Mouse (Mus musculus) adrenal gland, adult 18-20 months (tissue): ENCODE results near the gene 4930516K23Rik. TPM values are rescaled to one million over a fixed set of nuclear protein-coding genes. Genes with fewer than 3 reads are reported as not detected.

Source experiments
- DNase-seq, 2 experiments: peaks; one replicate each; pipeline ENCODE4 v3.0.0; 2021 to 2022; ENCODE audit warnings: low spot score in 2 of 2
- long read RNA-seq, 2 experiments: library from polyadenylated mRNA; stranded (forward); transcript quantifications; one replicate each; pipeline ENCODE4 v2.0.0; 2021
- total RNA-seq, 2 experiments: library from RNA; stranded (reverse); gene quantifications; 1 replicate in 1 of 2; 2 replicates in 1 of 2; pipeline ENCODE4 v1.2.3; 2021

The 4930516K23Rik gene
- not detected for total RNA-seq
- long read RNA-seq, experiment 1: 0 reads
- long read RNA-seq, experiment 2: 0 reads

- no peak for DNase-seq
Observed at GRCm38 (mm10) chr7:104061345-104061744, at the start of gene 4930516K23Rik. Gene 4930516K23Rik, minus strand, starts transcription at chr7:104061445.

GRCm38 (mm10) chr7:104104757-104104972 lies 43.4 kb upstream of the 4930516K23Rik start, which contains the start of gene Olfr646:
Gene Olfr646, plus strand, starts transcription at chr7:104104873.
- no peak for DNase-seq

GRCm38 (mm10) chr7:104103913-104104756 lies 42.9 kb upstream of the 4930516K23Rik start:
- DNase-seq: no peak

DNA sequence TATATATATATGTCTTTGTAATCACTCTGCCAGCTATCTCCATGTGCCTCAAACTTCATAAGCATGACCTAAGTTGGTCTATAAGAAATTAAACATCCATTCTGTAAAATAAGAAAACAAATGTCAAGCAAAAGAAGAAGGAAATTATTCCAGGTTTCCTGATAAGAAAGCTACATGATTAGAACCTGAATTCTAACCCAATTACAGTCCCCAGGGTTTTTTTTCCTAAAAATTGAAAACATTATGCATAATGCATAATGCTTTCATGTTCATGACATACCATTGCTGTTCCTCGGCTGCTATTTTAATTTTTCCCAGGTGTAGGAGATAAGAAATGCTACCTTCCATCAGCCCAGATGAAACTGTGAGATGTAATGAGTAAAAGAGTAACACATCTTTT lies 24.1 kb upstream of the 4930516K23Rik start, which contains the start of gene Olfr645:
Gene Olfr645, minus strand, starts transcription at position 101 of the 400 bp plus-strand sequence.
- no peak for DNase-seq

DNA sequence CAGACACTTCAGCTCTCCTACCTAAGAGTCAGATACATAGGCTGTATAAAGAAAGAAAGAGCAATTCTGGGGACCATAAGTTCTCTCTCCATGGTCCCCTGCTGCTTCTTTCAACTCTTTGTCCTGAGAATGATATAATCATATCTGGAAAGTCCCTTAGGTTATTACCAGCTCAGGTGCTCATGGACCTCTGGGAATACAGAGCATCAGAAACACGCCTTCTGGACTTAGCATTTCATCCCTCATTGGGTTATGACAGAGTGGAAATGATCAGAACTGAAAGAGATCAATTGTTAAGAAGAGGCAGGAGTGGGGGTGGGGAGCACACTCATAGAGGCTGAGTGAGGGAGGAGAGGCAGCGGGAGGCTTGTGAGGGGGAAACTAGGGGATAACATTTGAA lies 10.5 kb upstream of the 4930516K23Rik start, which contains the start of gene Olfr644:
Gene Olfr644, minus strand, starts transcription at position 101 of the 400 bp plus-strand sequence.
- DNase-seq: no peak

DNA sequence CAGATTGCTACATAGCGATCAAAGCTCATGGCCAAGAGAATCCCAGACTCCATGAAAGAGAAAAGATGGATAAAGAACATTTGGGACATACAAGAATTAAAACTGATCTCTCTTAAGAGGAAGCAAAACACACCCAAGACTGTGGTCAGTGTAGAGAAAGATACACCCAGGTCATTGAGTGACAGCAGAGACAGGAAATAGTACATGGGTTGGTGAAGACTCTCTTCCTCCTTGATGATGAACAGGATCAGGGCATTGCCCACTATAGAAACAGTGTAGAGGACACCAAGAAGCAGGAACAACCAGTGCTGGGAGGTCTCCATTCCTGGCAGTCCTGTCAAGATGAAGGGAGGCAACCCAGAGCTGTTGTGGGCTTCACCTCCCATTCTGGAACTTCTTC lies 2.0 kb downstream of the 4930516K23Rik start:
- no peak for DNase-seq

DNA sequence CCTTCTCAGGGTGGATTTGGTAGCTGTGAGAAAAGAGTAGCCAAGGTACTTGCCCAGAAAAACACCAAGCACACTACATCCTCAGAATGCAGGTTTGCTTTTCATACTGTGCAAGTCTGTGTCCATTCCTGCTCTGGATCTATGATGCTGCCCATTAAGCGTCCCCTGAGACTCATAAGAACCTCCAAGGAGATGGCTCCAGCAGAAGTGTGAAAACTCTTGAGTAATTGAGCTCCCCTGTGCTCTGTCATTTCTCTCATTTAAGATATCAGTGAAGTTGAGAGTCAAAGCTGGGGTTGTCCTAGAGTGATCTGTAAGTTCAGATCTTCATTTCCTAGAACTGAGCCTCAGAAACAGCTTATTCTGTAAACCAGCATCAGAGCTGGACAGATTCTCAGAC lies 8.7 kb downstream of the 4930516K23Rik start, which contains the start of gene Olfr642:
Gene Olfr642, minus strand, starts transcription at position 101 of the 400 bp plus-strand sequence.
- no peak for DNase-seq

DNA sequence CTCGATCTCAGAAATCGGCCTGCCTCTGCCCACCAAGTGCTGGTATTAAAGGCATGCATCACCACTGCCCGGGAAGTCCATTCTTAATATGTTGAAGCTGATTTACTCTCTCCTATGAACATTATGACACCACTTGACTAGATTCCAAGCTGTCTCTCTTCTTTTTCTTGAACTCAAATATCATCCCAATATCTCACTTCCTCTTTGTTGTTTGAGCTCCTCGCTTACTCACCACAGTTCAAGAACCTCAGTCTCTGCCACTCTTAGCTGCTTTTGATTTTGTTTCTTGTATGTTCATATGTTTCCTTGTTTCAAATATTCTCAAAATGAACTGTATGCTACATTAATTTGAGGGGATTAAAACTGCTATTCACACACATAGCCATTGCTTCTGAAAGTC lies 10.5 kb downstream of the 4930516K23Rik start:
- no peak for DNase-seq

GRCm38 (mm10) chr7:104035145-104035544 lies 26.1 kb downstream of the 4930516K23Rik start, which contains the start of gene Olfr641:
Gene Olfr641, plus strand, starts transcription at chr7:104035445.
- DNase-seq: no peak

GRCm38 (mm10) chr7:104026978-104027377 lies 34.3 kb downstream of the 4930516K23Rik start:
- no peak for DNase-seq

DNA sequence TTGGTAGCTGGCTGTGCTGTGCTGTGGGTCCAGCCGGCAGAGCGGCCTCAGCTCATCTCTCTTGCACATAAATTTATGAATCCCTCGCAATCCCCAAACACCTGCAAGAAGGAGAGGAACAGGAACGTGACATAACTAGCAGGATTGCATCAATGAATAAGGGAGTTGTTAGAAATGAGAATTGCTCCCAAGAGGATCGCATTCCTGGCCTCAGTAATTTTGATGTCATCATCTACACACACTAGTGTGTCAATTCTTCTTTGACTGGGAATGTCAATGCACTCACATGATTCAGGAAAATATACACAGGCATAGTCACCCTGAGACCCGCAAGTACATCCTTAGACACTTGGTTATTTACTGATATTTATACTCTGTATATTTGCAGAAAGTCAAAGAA lies 35.8 kb downstream of the 4930516K23Rik start, which contains the start of gene Olfr640:
Gene Olfr640, minus strand, starts transcription at position 101 of the 400 bp plus-strand sequence.
- no peak for DNase-seq

DNA sequence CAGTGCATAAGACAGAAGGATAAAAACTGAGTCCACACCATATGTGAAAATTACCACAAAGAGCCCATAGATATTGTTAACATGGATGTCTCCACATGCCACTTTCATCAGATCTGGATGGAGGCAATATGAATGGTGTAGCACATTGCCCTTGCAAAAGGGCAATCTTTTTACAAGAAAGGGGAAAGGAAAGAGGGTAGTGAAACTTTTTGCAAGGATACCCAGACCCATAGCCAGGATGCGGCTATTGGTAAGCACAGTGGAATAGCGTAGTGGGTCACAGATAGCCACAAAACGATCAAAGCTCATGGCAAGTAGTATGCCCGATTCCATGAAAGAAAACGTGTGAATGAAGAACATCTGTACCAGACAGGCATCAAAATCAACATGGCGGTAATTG lies 39.6 kb downstream of the 4930516K23Rik start:
- no peak for DNase-seq

DNA sequence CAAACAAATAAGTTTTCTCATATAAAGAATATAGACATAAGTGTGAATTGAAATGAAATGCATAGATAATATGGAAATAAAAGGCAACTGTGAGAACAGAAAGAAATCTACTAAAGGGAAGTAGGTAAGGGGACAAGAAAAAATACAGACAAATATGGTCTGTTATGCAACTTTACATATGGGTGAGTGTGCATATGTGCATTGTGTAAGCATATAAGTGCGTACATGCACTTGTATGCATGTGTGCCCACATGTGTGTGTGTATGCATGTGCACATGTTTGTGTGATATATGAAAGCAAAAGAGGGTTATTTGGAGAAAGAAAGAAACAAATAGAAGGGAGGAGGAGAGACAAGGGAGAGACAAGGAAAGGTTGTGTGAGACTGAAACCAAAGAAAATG lies 42.3 kb downstream of the 4930516K23Rik start:
- DNase-seq: no peak

DNA sequence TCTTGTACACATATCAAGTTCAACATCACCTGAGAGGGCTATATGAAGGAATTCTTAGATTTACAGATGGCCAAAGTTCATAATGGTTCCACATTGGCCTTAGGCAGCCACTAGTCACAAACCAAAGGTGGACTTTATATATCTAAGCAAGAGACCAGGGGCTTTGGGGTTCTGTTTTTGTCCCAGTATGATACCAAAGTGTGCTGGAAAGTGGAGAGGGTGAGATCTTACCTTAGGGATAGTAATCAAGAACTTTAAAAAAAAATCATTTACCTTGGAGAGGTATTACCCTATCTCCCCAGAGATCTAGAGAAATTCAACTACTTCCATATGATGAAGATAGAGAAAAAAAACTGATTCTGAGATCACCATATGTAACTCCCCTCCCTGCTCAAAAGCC lies 44.0 kb downstream of the 4930516K23Rik start, which contains the start of gene Olfr639:
Gene Olfr639, minus strand, starts transcription at position 101 of the 400 bp plus-strand sequence.
- DNase-seq: no peak

Other genes with a start within 250 kb of the 4930516K23Rik start
- 100 to 1,000 TPM; 185 to 588 TPM for gene Hbb-bt, start 247.4 kb downstream of the 4930516K23Rik start, total RNA-seq
- 1,000 to 10,000 TPM; 1,754 to 4,577 TPM for gene Hbb-bs, start 233.3 kb downstream of the 4930516K23Rik start, total RNA-seq
- not detected for gene Hbb-bh2, start 220.9 kb downstream of the 4930516K23Rik start, total RNA-seq
- not detected for gene Hbb-bh1, start 218.3 kb downstream of the 4930516K23Rik start, total RNA-seq
- gene Hbb-y, start 208.2 kb downstream of the 4930516K23Rik start, total RNA-seq: not detected
- gene Olfr66, start 175.2 kb downstream of the 4930516K23Rik start, total RNA-seq: not detected
- gene Olfr64, start 167.0 kb downstream of the 4930516K23Rik start, total RNA-seq: not detected
- not detected for gene Olfr65, start 158.0 kb downstream of the 4930516K23Rik start, total RNA-seq
- gene Olfr631, start 132.6 kb downstream of the 4930516K23Rik start, total RNA-seq: not detected
- gene Olfr632, start 127.1 kb downstream of the 4930516K23Rik start, total RNA-seq: not detected
- not detected for gene Olfr633, start 117.0 kb downstream of the 4930516K23Rik start, total RNA-seq
- under 1 TPM in 1 of 2 experiments, not detected in 1; 0.03 TPM for gene Olfr635, start 90.3 kb downstream of the 4930516K23Rik start, total RNA-seq
- gene Olfr638, start 62.7 kb downstream of the 4930516K23Rik start, total RNA-seq: not detected
- gene Olfr639, start 44.1 kb downstream of the 4930516K23Rik start, total RNA-seq: under 1 TPM in 1 of 2 experiments, not detected in 1; 0.10 TPM
- gene Olfr640, start 35.9 kb downstream of the 4930516K23Rik start, total RNA-seq: not detected
- not detected for gene Olfr641, start 26.0 kb downstream of the 4930516K23Rik start, total RNA-seq
- gene Olfr642, start 8.8 kb downstream of the 4930516K23Rik start, total RNA-seq: not detected
- gene Olfr644, start 10.4 kb upstream of the 4930516K23Rik start, total RNA-seq: not detected
- not detected for gene Olfr645, start 24.0 kb upstream of the 4930516K23Rik start, total RNA-seq
- not detected for gene Olfr646, start 43.4 kb upstream of the 4930516K23Rik start, total RNA-seq
- not detected for gene Ubqln5, start 68.4 kb upstream of the 4930516K23Rik start, total RNA-seq
- not detected for gene Olfr643, start 76.0 kb upstream of the 4930516K23Rik start, total RNA-seq
- not detected for gene Ubqln3, start 81.8 kb upstream of the 4930516K23Rik start, total RNA-seq
- gene Ubqlnl, start 89.1 kb upstream of the 4930516K23Rik start, total RNA-seq: not detected
- gene Olfm5, start 103.4 kb upstream of the 4930516K23Rik start, total RNA-seq: not detected
- not detected for gene Olfr648, start 121.9 kb upstream of the 4930516K23Rik start, total RNA-seq
- gene Olfr649, start 134.5 kb upstream of the 4930516K23Rik start, total RNA-seq: not detected
- gene Trim6, start 157.3 kb upstream of the 4930516K23Rik start, total RNA-seq: under 1 TPM; 0.29 to 0.46 TPM
- gene Trim34a, start 183.0 kb upstream of the 4930516K23Rik start, total RNA-seq: 1 to 10 TPM; 4.4 to 6.1 TPM
- gene Trim5, start 226.6 kb upstream of the 4930516K23Rik start, total RNA-seq: 1 to 10 TPM; 2.0 to 2.8 TPM